Mouse (Mus musculus) cerebellum, adult 2 months (tissue): ENCODE results near the gene Olfr523.

Source experiments
- CTCF ChIP-seq: fragments of 200-500 bp; IDR thresholded peaks from 2 replicates; pipeline ENCODE4 v1.5.1; 2011; ENCODE audit warnings: low read depth, mild to moderate bottlenecking, control low read depth, low read length, moderate library complexity, borderline replicate concordance; ENCODE audit not compliant: insufficient read depth
- POLR2A ChIP-seq: fragments of 200-500 bp; IDR thresholded peaks from 2 replicates; pipeline ENCODE4 v1.6.1; 2011; ENCODE audit warnings: low read length, control low read depth, borderline replicate concordance; ENCODE audit not compliant: insufficient read depth

DNA sequence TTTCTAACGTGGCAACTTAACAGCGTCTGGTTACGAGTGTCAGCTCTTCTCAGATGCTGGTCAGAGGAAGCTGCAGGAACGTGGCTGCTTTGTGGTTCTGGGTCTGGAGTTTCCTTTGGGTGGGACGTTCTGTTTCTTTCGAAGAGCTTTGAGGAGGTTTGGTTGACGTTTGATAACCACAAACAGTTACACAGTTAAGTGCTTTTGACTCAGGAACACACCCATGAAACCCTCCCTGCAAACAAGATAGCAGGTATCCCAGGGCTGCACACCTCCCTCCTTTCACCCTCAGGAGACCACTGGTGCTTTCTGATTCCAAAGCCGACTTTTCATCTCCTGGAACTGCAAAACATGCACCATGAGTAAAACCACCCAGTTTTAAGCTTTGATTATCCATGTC lies 35.1 kb downstream of the Olfr523 start:
- TF ChIP-seq POLR2A (no peak), CTCF (no peak)
